Mouse (Mus musculus): ENCODE measurements around the gene Vwde. TPM values are rescaled to one million over a fixed set of nuclear protein-coding genes. Genes with fewer than 3 reads are reported as not detected.

Gene Vwde
- polyA plus RNA-seq, 1 experiment from 2014 or later, result 0.17 TPM

GRCm38 (mm10) chr6:13166240-13166937 is 58.4 kb downstream of the Vwde start:
- DNase-seq (ENCODE audit: low spot score) (no peak), ATAC-seq (ENCODE audit: low FRiP score) (no peak)
- H3K9me3 ChIP-seq (ENCODE audit: control insufficient read depth, low read length), result no peaks in the 10 kb centered on the region
- no peak overlapping the region for H3K4me2 ChIP-seq (replicated peaks; ENCODE audit: low read depth, low read length)
- H3K27ac ChIP-seq (ENCODE audit: low read depth, low read length), result no peak overlapping the region
- no peak overlapping the region for H3K9ac ChIP-seq (ENCODE audit: low read depth, low read length)
- no peaks in the 10 kb centered on the region for H3K27me3 ChIP-seq (ENCODE audit: control insufficient read depth, insufficient read depth, low read length)
- 82% methylated on average over 9 of the region's 9 CpGs for WGBS
- no peaks in the 10 kb centered on the region for H3K4me1 ChIP-seq (replicated peaks; ENCODE audit: control insufficient read depth, insufficient read depth, low read length)
- no peak overlapping the region for H3K4me3 ChIP-seq (ENCODE audit: low read depth, low read length)
- H3K36me3 ChIP-seq (ENCODE audit: control insufficient read depth, insufficient read depth, low read length), result no peaks in the 10 kb centered on the region

- no peak overlapping the region for H3K9ac ChIP-seq (ENCODE audit: low read depth, low read length)
- no peak overlapping the region for H3K27ac ChIP-seq (ENCODE audit: low read depth, low read length)
- DNase-seq (ENCODE audit: low spot score) (peak; percentile 42), ATAC-seq (ENCODE audit: low FRiP score) (peak; percentile 61; the same call in 1 of the 2 replicates)
- no peaks in the 10 kb centered on the region for H3K27me3 ChIP-seq (ENCODE audit: control insufficient read depth, insufficient read depth, low read length)
- no peak overlapping the region for H3K4me2 ChIP-seq (replicated peaks; ENCODE audit: low read depth, low read length)
- no peak overlapping the region for H3K4me3 ChIP-seq (ENCODE audit: low read depth, low read length)
- no peaks in the 10 kb centered on the region for H3K4me1 ChIP-seq (replicated peaks; ENCODE audit: control insufficient read depth, insufficient read depth, low read length)
- H3K9me3 ChIP-seq (ENCODE audit: control insufficient read depth, low read length), result no peaks in the 10 kb centered on the region
- H3K36me3 ChIP-seq (ENCODE audit: control insufficient read depth, insufficient read depth, low read length), result no peaks in the 10 kb centered on the region
- 95% methylated on average over 2 of the region's 2 CpGs for WGBS
Observed at GRCm38 (mm10) chr6:13159437-13159836, 65.3 kb downstream of the Vwde start.

GRCm38 (mm10) chr6:13153888-13154697 is 70.7 kb downstream of the Vwde start:
- no peak overlapping the region for H3K4me3 ChIP-seq (ENCODE audit: low read depth, low read length)
- no peaks in the 10 kb centered on the region for H3K36me3 ChIP-seq (ENCODE audit: control insufficient read depth, insufficient read depth, low read length)
- ATAC-seq (ENCODE audit: low FRiP score) (peak; percentile 12; the same call in 1 of the 2 replicates), DNase-seq (ENCODE audit: low spot score) (no peak)
- no peak overlapping the region for H3K27ac ChIP-seq (ENCODE audit: low read depth, low read length)
- H3K4me1 ChIP-seq (replicated peaks; ENCODE audit: control insufficient read depth, insufficient read depth, low read length), result no peaks in the 10 kb centered on the region
- 94% methylated on average over 9 of the region's 9 CpGs for WGBS
- H3K27me3 ChIP-seq (ENCODE audit: control insufficient read depth, insufficient read depth, low read length), result no peaks in the 10 kb centered on the region
- no peaks in the 10 kb centered on the region; the same call in 1 of the 2 replicates for H3K9me3 ChIP-seq (ENCODE audit: control insufficient read depth, low read length)
- H3K9ac ChIP-seq (ENCODE audit: low read depth, low read length), result no peak overlapping the region
- H3K4me2 ChIP-seq (replicated peaks; ENCODE audit: low read depth, low read length), result no peak overlapping the region

GRCm38 (mm10) chr6:13152062-13152640 is 72.6 kb downstream of the Vwde start:
- Histone ChIP-seq H3K4me2 (replicated peaks; ENCODE audit: low read depth, low read length) (no peak overlapping the region), H3K4me3 (ENCODE audit: low read depth, low read length) (no peak overlapping the region), H3K36me3 (ENCODE audit: control insufficient read depth, insufficient read depth, low read length) (no peaks in the 10 kb centered on the region), H3K27me3 (ENCODE audit: control insufficient read depth, insufficient read depth, low read length) (no peaks in the 10 kb centered on the region), H3K27ac (ENCODE audit: low read depth, low read length) (no peak overlapping the region), H3K9ac (ENCODE audit: low read depth, low read length) (no peak overlapping the region), H3K9me3 (ENCODE audit: control insufficient read depth, low read length) (no peaks in the 10 kb centered on the region; the same call in 1 of the 2 replicates), H3K4me1 (replicated peaks; ENCODE audit: control insufficient read depth, insufficient read depth, low read length) (no peaks in the 10 kb centered on the region)
- 95% methylated on average over 1 of the region's 1 CpGs for WGBS
- ATAC-seq (ENCODE audit: low FRiP score) (peak; percentile 45; the same call in 1 of the 2 replicates), DNase-seq (ENCODE audit: low spot score) (peak; percentile 63)

GRCm38 (mm10) chr6:13137255-13137654 is 87.5 kb downstream of the Vwde start:
- Histone ChIP-seq H3K9me3 (ENCODE audit: control insufficient read depth, low read length) (no peaks in the 10 kb centered on the region), H3K36me3 (ENCODE audit: control insufficient read depth, insufficient read depth, low read length) (no peaks in the 10 kb centered on the region), H3K4me3 (ENCODE audit: low read depth, low read length) (no peak overlapping the region), H3K4me2 (replicated peaks; ENCODE audit: low read depth, low read length) (no peak overlapping the region), H3K27me3 (ENCODE audit: control insufficient read depth, insufficient read depth, low read length) (no peaks in the 10 kb centered on the region), H3K4me1 (replicated peaks; ENCODE audit: control insufficient read depth, insufficient read depth, low read length) (no peaks in the 10 kb centered on the region), H3K9ac (ENCODE audit: low read depth, low read length) (no peak overlapping the region), H3K27ac (ENCODE audit: low read depth, low read length) (no peak overlapping the region)
- no peak for ATAC-seq (ENCODE audit: low FRiP score)
- no peak for DNase-seq (ENCODE audit: low spot score)
- 97% methylated on average over 1 of the region's 1 CpGs for WGBS

- ATAC-seq (ENCODE audit: low FRiP score), result no peak
Observed at GRCm38 (mm10) chr6:13108662-13109061, 116.1 kb downstream of the Vwde start.

More at GRCm38 (mm10) chr6:13108662-13109061, 116.1 kb downstream of the Vwde start:
- Histone ChIP-seq H3K4me1 (replicated peaks; ENCODE audit: control insufficient read depth, insufficient read depth, low read length) (no peaks in the 10 kb centered on the region), H3K36me3 (ENCODE audit: control insufficient read depth, insufficient read depth, low read length) (no peaks in the 10 kb centered on the region), H3K9ac (ENCODE audit: low read depth, low read length) (no peak overlapping the region), H3K27me3 (ENCODE audit: control insufficient read depth, insufficient read depth, low read length) (no peaks in the 10 kb centered on the region), H3K4me2 (replicated peaks; ENCODE audit: low read depth, low read length) (no peak overlapping the region), H3K27ac (ENCODE audit: low read depth, low read length) (no peak overlapping the region), H3K9me3 (ENCODE audit: control insufficient read depth, low read length) (no peaks in the 10 kb centered on the region), H3K4me3 (ENCODE audit: low read depth, low read length) (no peak overlapping the region)
- no peak for DNase-seq (ENCODE audit: low spot score)
- WGBS, result 77% methylated on average over 1 of the region's 1 CpGs

Other genes with a start within 250 kb of the Vwde start
- gene Tmem106b, start 155.2 kb downstream of the Vwde start, polyA plus RNA-seq (2014; fragmentation: Nextera tagmentation; extraction: Ambion mirVana), result 31.8 and 34.9 TPM in 2 replicates